Mouse (Mus musculus) thymus, postnatal 0 days (tissue): ENCODE results near the gene Trh. TPM values are rescaled to one million over a fixed set of nuclear protein-coding genes. Genes with fewer than 3 reads are reported as not detected.

Source experiments
- DNase-seq: peaks from one replicate; pipeline ENCODE4 v3.0.0-alpha.2; 2015; ENCODE audit warnings: low spot score
- polyA plus RNA-seq: library from polyadenylated mRNA; unstranded; fragments of >200 nt; fragmentation: Nextera tagmentation; extraction: Ambion mirVana; gene quantifications from 2 replicates; pipeline ENCODE4 v1.2.1, GENCODE M21; 2015

Gene Trh
- 0.48 and 0.51 TPM in 2 replicates for polyA plus RNA-seq

- DNase-seq = no peak
These were observed at the start of gene Trh for GRCm38 (mm10) chr6:92244591-92244990. Gene Trh, minus strand, starts transcription at chr6:92244650.

GRCm38 (mm10) chr6:92290826-92291225 lies 46.4 kb upstream of the Trh start:
- no peak for DNase-seq

GRCm38 (mm10) chr6:92286889-92287288 lies 42.4 kb upstream of the Trh start:
- no peak for DNase-seq

GRCm38 (mm10) chr6:92286258-92286888 lies 41.9 kb upstream of the Trh start:
- DNase-seq = peak; percentile 10

GRCm38 (mm10) chr6:92285559-92285958 lies 41.1 kb upstream of the Trh start:
- DNase-seq = no peak

- DNase-seq = no peak
These were observed 32.7 kb upstream of the Trh start for GRCm38 (mm10) chr6:92277179-92277578.

GRCm38 (mm10) chr6:92273652-92274322 lies 29.3 kb upstream of the Trh start:
- no peak for DNase-seq

- no peak for DNase-seq
These were observed 28.2 kb upstream of the Trh start for GRCm38 (mm10) chr6:92272601-92273000.

- DNase-seq = peak; percentile 49
These were observed 24.6 kb upstream of the Trh start for GRCm38 (mm10) chr6:92269019-92269418.

- no peak for DNase-seq
These were observed 23.6 kb upstream of the Trh start for GRCm38 (mm10) chr6:92268001-92268400.

GRCm38 (mm10) chr6:92261162-92261843 lies 16.9 kb upstream of the Trh start:
- no peak for DNase-seq

- DNase-seq = no peak
These were observed 10.9 kb upstream of the Trh start for GRCm38 (mm10) chr6:92255346-92255745.

- no peak for DNase-seq
These were observed 8.9 kb upstream of the Trh start for GRCm38 (mm10) chr6:92253253-92253870.

GRCm38 (mm10) chr6:92247215-92247919 lies 2.9 kb upstream of the Trh start:
- no peak for DNase-seq

- no peak for DNase-seq
These were observed 1.9 kb upstream of the Trh start for GRCm38 (mm10) chr6:92246335-92246734.

- peak; percentile 25 for DNase-seq
These were observed 3.1 kb downstream of the Trh start for GRCm38 (mm10) chr6:92241178-92241906.

- no peak for DNase-seq
These were observed 9.4 kb downstream of the Trh start for GRCm38 (mm10) chr6:92235036-92235435.

- DNase-seq = no peak
These were observed 12.7 kb downstream of the Trh start for GRCm38 (mm10) chr6:92231762-92232161.

GRCm38 (mm10) chr6:92231356-92231755 lies 13.1 kb downstream of the Trh start:
- DNase-seq = no peak

GRCm38 (mm10) chr6:92229586-92229985 lies 14.9 kb downstream of the Trh start:
- DNase-seq = no peak

GRCm38 (mm10) chr6:92229103-92229502 lies 15.3 kb downstream of the Trh start:
- DNase-seq = no peak
